Mouse (Mus musculus) liver, adult (tissue): ENCODE measurements around the gene Whamm.

ENCODE experiments used
- GATA4 ChIP-seq: IDR thresholded peaks from 2 replicates; pipeline ENCODE4 v1.6.1; 2014; ENCODE audit warnings: mild to moderate bottlenecking, low read length; ENCODE audit not compliant: insufficient replicate concordance

Whamm gene

DNA sequence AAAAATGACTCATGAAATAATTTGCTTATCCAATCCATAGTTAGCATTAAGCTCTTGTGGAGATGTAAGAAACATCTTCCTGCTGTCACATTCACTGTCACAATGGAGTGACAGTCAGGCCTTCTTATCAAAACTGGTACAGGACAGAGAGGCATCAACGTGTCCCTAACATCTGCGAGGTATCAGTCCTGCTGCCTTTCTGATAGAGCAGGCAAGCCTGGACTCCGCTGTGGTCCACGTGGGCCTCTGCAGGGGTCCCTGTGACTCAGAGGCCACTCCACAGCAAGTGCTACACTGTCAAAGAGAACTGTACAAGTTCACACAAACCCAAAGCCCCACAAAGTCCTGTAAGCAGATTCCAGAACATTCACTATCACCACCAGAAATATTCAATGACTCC, 34.4 kb downstream of the Whamm start:
- TF ChIP-seq GATA4: no peak

DNA sequence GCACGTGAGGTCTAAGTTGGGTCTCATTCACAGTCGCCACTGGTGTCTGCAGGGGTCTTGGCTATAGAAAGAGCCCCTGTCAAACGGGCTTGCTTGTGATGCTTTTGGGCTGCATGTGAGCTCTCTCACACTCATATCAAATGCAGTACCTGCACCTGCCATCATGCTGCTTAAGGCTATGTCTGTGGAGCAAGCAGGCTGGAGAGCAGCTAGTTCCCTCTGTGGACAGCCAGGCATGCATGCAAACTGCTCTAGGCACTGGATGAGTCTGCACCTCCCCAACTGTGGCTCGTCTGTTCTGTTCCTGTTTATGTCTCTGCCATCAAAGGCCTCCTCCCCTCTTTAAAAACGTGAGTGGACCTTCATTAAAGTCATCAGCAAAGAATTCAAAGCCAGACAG, 35.4 kb downstream of the Whamm start:
- TF ChIP-seq GATA4: no peak

DNA sequence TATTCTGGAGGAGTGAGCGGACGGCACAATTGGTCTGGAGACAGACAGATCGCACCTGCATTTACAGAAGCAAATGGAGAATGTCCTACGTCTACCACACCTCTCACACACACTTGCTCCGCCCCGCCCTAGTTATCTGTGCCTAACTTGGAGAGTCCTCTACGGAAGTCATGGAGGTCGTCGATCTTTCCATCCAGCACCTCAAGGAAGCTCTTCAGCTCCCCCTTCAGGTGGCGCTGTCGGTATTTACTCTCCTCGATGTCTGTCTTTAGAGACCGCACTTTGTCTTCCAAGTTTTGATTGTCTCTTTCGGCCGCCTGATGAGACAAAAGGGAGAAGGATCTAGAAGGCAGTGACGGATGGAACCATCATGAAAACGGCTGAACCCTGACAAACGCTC, 39.1 kb downstream of the Whamm start:
- no peak for TF ChIP-seq GATA4

DNA sequence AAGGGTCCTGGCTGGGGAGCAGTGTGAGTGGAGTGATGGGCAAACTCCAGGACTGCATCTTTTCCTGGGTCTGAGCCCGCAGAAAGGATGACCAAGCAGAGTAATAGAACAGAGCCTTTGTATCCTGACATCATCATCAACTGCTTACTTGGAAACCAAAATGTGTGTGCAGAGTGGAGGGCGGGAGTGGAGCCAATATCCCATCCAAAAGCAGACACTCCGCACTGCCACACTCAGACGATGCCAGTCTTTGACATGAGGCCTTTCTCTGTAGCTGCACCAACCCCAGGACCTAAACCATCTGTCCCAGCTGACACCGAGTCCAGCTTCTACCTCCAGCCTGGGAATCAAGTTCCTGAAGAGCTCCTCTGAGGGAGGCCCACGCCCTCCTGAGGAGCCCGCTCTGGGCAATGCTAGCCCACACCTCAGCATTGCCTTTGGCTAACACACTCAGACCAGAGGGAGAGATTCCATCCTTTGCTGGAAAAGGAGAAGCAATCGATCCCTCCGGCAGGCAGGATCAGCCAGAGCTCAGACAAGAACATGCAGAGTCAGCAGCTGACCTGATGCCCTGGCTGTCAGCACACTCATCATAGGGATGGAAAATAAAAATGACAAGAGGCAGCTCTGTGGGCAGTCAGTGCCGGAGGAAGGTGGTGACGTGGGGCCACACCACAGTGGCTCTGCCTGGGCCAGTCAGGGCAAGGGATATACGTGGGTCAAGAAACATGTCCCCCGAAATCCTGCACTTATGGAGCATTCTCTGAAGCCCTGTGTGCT, 42.0 kb downstream of the Whamm start:
- no peak for TF ChIP-seq GATA4

DNA sequence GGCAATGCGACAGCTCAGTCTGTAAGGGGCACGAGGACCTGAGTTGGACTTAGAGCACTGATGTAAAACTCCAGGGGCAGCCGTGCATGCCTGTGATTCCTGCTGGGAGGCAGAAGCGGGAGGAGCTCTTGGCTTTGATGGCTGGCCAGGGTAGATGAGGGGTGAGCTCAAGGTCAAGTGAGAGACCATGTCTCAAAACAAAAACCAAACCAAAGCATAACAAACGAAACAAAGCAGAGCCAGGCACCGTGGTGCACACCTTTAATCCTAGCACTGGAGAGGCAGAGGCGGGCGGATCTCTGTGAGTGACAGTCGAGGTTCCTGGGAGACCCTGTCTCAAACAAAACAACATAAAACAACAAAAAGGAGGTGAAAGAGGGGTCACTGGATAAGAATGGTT, 44.0 kb downstream of the Whamm start:
- no peak for TF ChIP-seq GATA4

DNA sequence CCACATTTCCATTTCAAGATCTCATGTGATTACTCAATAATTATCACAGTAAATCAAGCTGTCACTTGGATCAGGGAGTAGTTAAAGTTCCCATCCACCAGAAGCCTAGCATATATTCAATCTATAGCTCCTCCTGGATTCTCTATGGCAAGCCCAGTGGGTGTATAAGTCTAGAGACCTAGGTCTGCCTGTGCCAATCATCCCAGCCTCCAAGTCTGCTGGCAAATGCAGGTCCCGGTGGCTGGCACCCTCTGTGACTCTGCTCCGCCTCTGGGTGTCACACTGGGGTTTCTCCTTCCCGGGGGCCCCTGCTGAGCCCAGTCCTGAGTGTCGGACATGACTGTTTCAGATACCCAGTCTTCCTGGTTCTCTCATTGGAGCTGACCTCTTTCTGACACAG, 51.7 kb downstream of the Whamm start:
- no peak for TF ChIP-seq GATA4

DNA sequence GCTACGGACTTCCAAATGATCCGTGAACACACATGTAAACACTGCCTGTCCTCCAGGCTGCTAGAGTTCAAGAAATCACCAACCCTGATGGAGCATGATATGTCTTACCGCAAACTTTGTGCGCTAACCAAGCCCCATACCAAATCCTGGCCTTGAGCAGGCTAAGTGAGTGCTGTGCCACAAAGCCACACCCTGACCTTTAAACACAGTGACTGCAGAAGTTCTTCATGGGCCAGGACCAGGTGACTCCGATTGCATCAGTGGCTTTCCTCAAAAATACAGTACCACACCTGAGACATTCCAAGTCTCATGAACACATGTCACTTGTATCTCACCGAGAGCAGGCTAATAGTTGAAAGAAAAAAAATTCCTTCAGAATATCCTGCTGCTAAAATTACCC, 52.7 kb downstream of the Whamm start:
- no peak for TF ChIP-seq GATA4

DNA sequence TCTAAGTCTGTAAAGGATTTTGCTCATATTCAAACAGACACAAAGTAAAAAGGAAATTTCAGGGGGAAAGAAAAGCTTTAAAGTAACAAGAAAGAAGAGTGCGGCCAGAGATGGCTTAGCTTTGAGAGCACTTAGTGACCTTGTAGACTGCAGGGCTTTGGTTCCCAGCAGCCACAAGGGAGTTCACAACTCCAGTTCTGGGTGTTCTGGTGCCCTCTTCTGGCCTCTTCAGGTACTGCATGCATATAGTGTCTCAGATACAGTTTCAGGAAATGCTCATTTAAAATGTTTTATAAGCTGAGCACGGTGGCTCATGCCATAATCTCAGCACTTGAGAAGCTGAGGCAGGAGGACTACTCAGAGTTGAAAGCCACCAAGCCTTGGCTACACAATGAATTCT, 55.4 kb downstream of the Whamm start:
- no peak for TF ChIP-seq GATA4

DNA sequence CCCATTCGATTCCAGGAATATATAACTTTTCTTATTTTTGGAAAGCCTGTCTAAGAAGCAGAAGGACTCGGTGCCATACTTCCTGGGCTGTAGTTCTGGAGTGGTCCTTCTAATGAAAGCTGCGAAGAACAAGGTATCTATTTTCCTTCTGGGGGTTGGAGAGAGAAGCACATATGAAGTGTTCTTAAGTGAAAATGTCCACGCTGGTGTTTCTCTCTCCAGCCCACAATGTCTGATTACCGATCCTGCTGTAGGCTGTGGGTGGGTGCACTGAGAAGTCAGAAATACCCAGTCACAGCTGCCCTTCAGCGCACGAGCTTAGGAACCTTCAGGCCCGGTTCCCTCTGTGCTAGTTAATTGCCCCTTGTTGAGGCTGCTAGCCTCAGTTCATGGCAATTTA, 60.2 kb downstream of the Whamm start:
- no peak for TF ChIP-seq GATA4

DNA sequence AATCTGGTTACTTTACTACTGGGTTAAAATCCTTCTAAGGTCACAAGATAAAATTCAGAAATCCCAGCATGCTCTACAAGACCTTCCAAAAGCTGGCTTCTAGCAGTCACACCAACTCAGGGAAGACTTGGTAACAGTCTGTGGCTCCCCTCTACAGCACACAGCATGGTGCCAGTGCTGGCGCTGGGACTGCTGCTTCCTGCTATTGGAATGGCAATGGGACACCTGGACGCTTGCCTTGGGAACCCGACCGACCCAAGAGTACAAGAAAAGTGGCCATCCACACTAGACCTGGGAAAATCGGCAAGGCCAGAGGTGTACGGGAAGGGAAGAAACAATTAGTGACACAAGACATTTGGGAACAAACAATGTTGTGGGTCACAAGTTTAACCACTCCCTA, 61.5 kb downstream of the Whamm start:
- no peak for TF ChIP-seq GATA4

DNA sequence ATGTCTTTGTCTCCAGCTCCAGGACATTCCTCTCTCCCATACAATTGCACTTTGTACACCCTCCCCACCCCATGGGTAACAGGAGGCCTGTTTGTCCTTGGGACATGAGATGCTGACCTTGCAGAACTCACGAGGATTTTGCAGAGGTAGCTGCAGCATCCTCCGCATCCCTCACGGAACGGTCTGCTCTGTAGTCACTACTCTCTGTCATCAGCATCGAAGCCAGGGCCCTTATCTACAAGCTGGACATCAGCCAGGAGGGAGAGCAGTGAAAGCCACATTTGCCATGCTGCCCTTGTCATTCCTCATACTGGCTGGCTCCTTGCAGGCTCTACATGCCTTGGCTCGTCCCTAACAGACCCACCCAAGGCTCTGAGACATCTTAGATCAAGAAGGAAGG, 70.0 kb downstream of the Whamm start:
- no peak for TF ChIP-seq GATA4

DNA sequence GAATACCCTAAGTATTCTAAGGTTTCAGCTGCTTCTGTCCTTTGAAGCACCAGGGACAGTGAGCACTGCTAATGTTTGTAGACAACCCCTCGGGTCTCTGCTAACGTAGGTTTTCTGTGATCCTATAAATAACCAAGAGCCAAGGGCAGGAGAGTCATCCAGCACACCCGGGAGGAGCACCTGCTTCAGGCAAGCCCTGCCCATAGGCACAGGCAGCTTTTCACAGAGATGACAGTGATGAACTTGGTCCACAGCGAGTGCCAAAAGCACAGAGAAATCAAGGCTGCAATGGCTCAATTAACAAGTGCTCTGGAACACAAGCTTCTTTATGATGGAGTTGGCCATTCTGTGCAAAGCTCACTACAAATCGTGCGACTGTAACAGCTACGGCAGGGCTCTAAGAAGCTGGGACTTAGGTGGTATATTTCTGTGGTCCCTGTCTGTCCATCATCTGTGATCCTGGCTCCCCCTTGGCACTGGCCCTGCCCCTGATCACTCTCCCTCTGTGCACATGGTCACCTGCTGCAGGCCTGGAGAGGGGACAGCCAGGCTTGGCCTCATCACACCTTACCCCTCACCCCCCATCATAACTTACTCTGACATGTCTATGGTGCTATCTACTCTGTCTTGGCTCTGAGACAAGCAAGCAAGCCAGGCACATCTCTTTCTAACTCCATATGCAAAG, 73.6 kb downstream of the Whamm start:
- no peak for TF ChIP-seq GATA4
